Mouse (Mus musculus) layer of hippocampus, adult 8-10 months (tissue): ENCODE measurements at regions not wholly inside any gene's neighbourhood (a gene's known extent, or its start where the extent isn't known, plus 50 kb on each side); places are given as distances from the start of the nearest gene placed in this dataset.
"Not testable (repeated sequence)": the region's sequence is repeated elsewhere in the genome, so short reads cannot be mapped to it uniquely, and the experiment has no call there.

Experiments
- DNase-seq, 2 experiments: peaks; one replicate each; pipeline ENCODE4 v3.0.0; 2022; ENCODE audit warnings: low spot score in 2 of 2

GRCm38 (mm10) chr14:47920638-47921347 is 199.8 kb upstream of the Peli2 start:
- DNase-seq, result no peak

- no peak for DNase-seq
Observed at GRCm38 (mm10) chr14:47921811-47922277, 198.8 kb upstream of the Peli2 start.

GRCm38 (mm10) chr14:47926416-47926815 is 194.2 kb upstream of the Peli2 start:
- DNase-seq, result no peak

GRCm38 (mm10) chr14:47935401-47935800 is 185.2 kb upstream of the Peli2 start:
- DNase-seq, result no peak

GRCm38 (mm10) chr14:47937081-47937651 is 183.5 kb upstream of the Peli2 start:
- peak in 1 of 2 experiments; percentile 9 for DNase-seq

- no peak for DNase-seq
Observed at GRCm38 (mm10) chr14:47939781-47940590, 180.6 kb upstream of the Peli2 start.

- no peak for DNase-seq
Observed at GRCm38 (mm10) chr14:47942671-47943070, 178.0 kb upstream of the Peli2 start.

GRCm38 (mm10) chr14:47944595-47944994 is 176.0 kb upstream of the Peli2 start:
- DNase-seq, result no peak

GRCm38 (mm10) chr14:47951041-47951440 is 169.6 kb upstream of the Peli2 start:
- DNase-seq, result no peak

GRCm38 (mm10) chr14:47958171-47958570 is 162.5 kb upstream of the Peli2 start:
- no peak for DNase-seq

- no peak for DNase-seq
Observed at GRCm38 (mm10) chr14:47959366-47960280, 161.0 kb upstream of the Peli2 start.

GRCm38 (mm10) chr14:47964806-47965205 is 155.8 kb upstream of the Peli2 start:
- not testable (repeated sequence) for DNase-seq

- DNase-seq, result no peak
Observed at GRCm38 (mm10) chr14:47969871-47970270, 150.8 kb upstream of the Peli2 start.

GRCm38 (mm10) chr14:47973161-47973560 is 147.5 kb upstream of the Peli2 start:
- not testable (repeated sequence) for DNase-seq

- DNase-seq, result no peak
Observed at GRCm38 (mm10) chr14:47982993-47983740, 137.5 kb upstream of the Peli2 start.

GRCm38 (mm10) chr14:47986483-47986882 is 134.1 kb upstream of the Peli2 start:
- DNase-seq, result no peak

- DNase-seq, result no peak
Observed at GRCm38 (mm10) chr14:47986941-47987340, 133.7 kb upstream of the Peli2 start.

- DNase-seq, result no peak
Observed at GRCm38 (mm10) chr14:47987392-47988075, 133.1 kb upstream of the Peli2 start.

- no peak for DNase-seq
Observed at GRCm38 (mm10) chr14:47988131-47988530, 132.5 kb upstream of the Peli2 start.

- no peak for DNase-seq
Observed at GRCm38 (mm10) chr14:47989315-47989714, 131.3 kb upstream of the Peli2 start.
